ENCODE assay signal across 21 mouse cellular contexts in the genomic region with DNA sequence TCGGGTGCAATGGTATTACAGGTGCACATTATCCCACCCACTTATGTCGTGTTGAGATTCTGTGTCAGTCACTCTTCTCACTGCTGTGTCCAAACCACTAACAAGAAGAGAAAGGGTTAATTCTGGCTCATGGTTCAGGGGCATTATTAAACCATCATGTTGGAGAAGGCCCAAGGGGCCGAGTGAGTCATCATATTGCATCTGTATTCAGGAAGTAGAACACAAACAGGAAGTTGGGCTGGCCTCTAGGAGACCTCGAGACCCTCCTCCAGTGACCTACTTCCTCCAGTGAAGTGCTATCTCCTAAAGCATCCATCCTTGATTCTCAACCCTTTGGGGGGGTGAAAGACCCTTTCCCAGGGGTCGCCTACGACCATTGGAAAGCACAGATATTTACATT.
A peak's percentile ranks its signal among the peaks of the same experiment; 100 is the strongest.
DNase-seq lines count a peak whose midpoint lies in the region; ATAC-seq and TF ChIP-seq lines count a peak whose summit lies in the region.
"Had no signal": no experiment of that assay in that cellular context is flagged by ENCODE, and none has a peak within 500 bp of the region (broad histone marks: within the 10 kb centered on the region; RNA-seq: fewer than 3 reads in every experiment).

No protein-coding gene starts in this region.

- H3K36me3 ChIP-seq in liver, postnatal 0 days (replicated peaks; ENCODE audit: insufficient read depth, low read length), result no peaks in the 10 kb centered on the region
- no peaks in the 10 kb centered on the region for H3K36me3 ChIP-seq in liver, embryonic 11.5 days (ENCODE audit: control insufficient read depth, insufficient read depth, low read length)
- H3K36me3 ChIP-seq in MEL (ENCODE audit: control insufficient read depth in 1 of 2, insufficient read depth in 2 of 2, low read length in 2 of 2), result no peaks in the 10 kb centered on the region
- no peaks in the 10 kb centered on the region for H3K36me3 ChIP-seq in forebrain, postnatal 0 days (ENCODE audit: insufficient read depth)
- H3K36me3 ChIP-seq: forebrain, embryonic 10.5 days; G1E; heart, embryonic 12.5 days; hindbrain, embryonic 15.5 days had no signal

- H3K4me3 ChIP-seq in liver, postnatal 0 days (ENCODE audit: low read depth, low read length), result no peak overlapping the region
- H3K4me3 ChIP-seq in liver, embryonic 11.5 days (ENCODE audit: low read depth, low read length), result no peak overlapping the region
- H3K4me3 ChIP-seq in MEL (ENCODE audit: control insufficient read depth in 1 of 2, insufficient read depth in 1 of 2, low read depth in 2 of 2, low read length in 2 of 2), result no peak overlapping the region
- no peak overlapping the region for H3K4me3 ChIP-seq in forebrain, postnatal 0 days (ENCODE audit: low read depth, low read length)
- H3K4me3 ChIP-seq: forebrain, embryonic 10.5 days; heart, embryonic 12.5 days; hindbrain, embryonic 15.5 days had no signal

- TF ChIP-seq CTCF in liver, postnatal 0 days (IDR thresholded peaks at IDR 0.05; ENCODE audit: low read depth), result no peak
- no peak for TF ChIP-seq CTCF in MEL (IDR thresholded peaks at IDR 0.05 in 2 of 3, conservative IDR thresholded peaks at IDR 0.05 in 1 of 3; ENCODE audit: control insufficient read depth in 1 of 3, insufficient read depth in 1 of 3, low read depth in 2 of 3, low read length in 3 of 3, poor library complexity in 1 of 3, severe bottlenecking in 1 of 3)
- TF ChIP-seq CTCF in forebrain, postnatal 0 days (IDR thresholded peaks at IDR 0.05; ENCODE audit: low read depth), result no peak

- peak; percentile 37; the same call in 1 of the 2 replicates for TF ChIP-seq EP300 in liver, postnatal 0 days (IDR thresholded peaks at IDR 0.05; ENCODE audit: low read depth)
- TF ChIP-seq EP300 in MEL (IDR thresholded peaks at IDR 0.05; ENCODE audit: low read depth in 1 of 2, low read length in 2 of 2), result no peak

- no peak overlapping the region for H3K9ac ChIP-seq in liver, postnatal 0 days (replicated peaks)
- H3K9ac ChIP-seq in liver, embryonic 11.5 days (ENCODE audit: low read depth, low read length), result no peak overlapping the region
- H3K9ac ChIP-seq in MEL (ENCODE audit: control insufficient read depth, low read depth, low read length, poor library complexity, severe bottlenecking), result no peak overlapping the region
- no peak overlapping the region for H3K9ac ChIP-seq in forebrain, postnatal 0 days
- H3K9ac ChIP-seq: heart, embryonic 12.5 days; hindbrain, embryonic 15.5 days had no signal

- no peak for ATAC-seq in liver, postnatal 0 days
- no peak for ATAC-seq in liver, embryonic 11.5 days (replicated peaks; ENCODE audit: low FRiP score)
- ATAC-seq in common myeloid progenitor, adult 5-6 weeks (replicated peaks; ENCODE audit: low read depth, poor library complexity, severe bottlenecking), result peak; percentile 71
- ATAC-seq in forebrain, postnatal 0 days, result no peak
- ATAC-seq: CD4-positive, CD25-positive, alpha-beta regulatory T cell, adult 4 months; forebrain, embryonic 14.5 days; intestine, embryonic 16.5 days had no signal

- no peak overlapping the region for H3K4me2 ChIP-seq in liver, postnatal 0 days (ENCODE audit: low read depth, low read length)
- no peak overlapping the region for H3K4me2 ChIP-seq in liver, embryonic 11.5 days
- H3K4me2 ChIP-seq in forebrain, postnatal 0 days (ENCODE audit: low read depth), result no peak overlapping the region
- H3K4me2 ChIP-seq: heart, embryonic 12.5 days; hindbrain, embryonic 15.5 days had no signal

- no peak for TF ChIP-seq POLR2A in MEL (IDR thresholded peaks at IDR 0.05; ENCODE audit: control insufficient read depth in 1 of 2, insufficient read depth in 1 of 2, low read depth in 1 of 2, low read length in 2 of 2, poor library complexity in 1 of 2)

- no peaks in the 10 kb centered on the region for H3K27me3 ChIP-seq in liver, postnatal 0 days (ENCODE audit: insufficient read depth, low read length)
- no peaks in the 10 kb centered on the region for H3K27me3 ChIP-seq in liver, embryonic 11.5 days (replicated peaks; ENCODE audit: control insufficient read depth, insufficient read depth, low read length)
- H3K27me3 ChIP-seq in MEL (ENCODE audit: control insufficient read depth in 1 of 2, insufficient read depth in 2 of 2, low read length in 2 of 2), result no peaks in the 10 kb centered on the region
- no peaks in the 10 kb centered on the region; the same call in 1 of the 2 replicates for H3K27me3 ChIP-seq in forebrain, postnatal 0 days (ENCODE audit: insufficient read depth, low read length)
- H3K27me3 ChIP-seq: heart, embryonic 12.5 days; hindbrain, embryonic 15.5 days had no signal

- 46% methylated on average over 6 of the region's 6 CpGs for WGBS in liver, postnatal 0 days (ENCODE audit: insufficient replicate concordance)
- 62% methylated on average over 6 of the region's 6 CpGs for WGBS in liver, embryonic 11.5 days
- 80% methylated on average over 6 of the region's 6 CpGs for WGBS in forebrain, postnatal 0 days

- H3K9me3 ChIP-seq in liver, postnatal 0 days (ENCODE audit: low read length), result no peaks in the 10 kb centered on the region
- no peaks in the 10 kb centered on the region for H3K9me3 ChIP-seq in liver, embryonic 11.5 days (ENCODE audit: control insufficient read depth, low read length)
- no peaks in the 10 kb centered on the region for H3K9me3 ChIP-seq in MEL (replicated peaks; ENCODE audit: insufficient read depth, low read length)
- H3K9me3 ChIP-seq in forebrain, postnatal 0 days (ENCODE audit: low read length), result no peaks in the 10 kb centered on the region
- H3K9me3 ChIP-seq: forebrain, embryonic 10.5 days; heart, embryonic 12.5 days; hindbrain, embryonic 15.5 days had no signal

- no peaks in the 10 kb centered on the region for H3K79me2 ChIP-seq in MEL (ENCODE audit: control insufficient read depth, insufficient read depth, low read length, poor library complexity)

- H3K4me1 ChIP-seq in liver, postnatal 0 days (ENCODE audit: insufficient read depth), result no peaks in the 10 kb centered on the region
- H3K4me1 ChIP-seq in liver, embryonic 11.5 days (replicated peaks; ENCODE audit: control insufficient read depth, insufficient read depth, low read length), result no peaks in the 10 kb centered on the region
- no peaks in the 10 kb centered on the region for H3K4me1 ChIP-seq in MEL (ENCODE audit: control insufficient read depth in 1 of 2, insufficient read depth in 2 of 2, low read length in 2 of 2)
- H3K4me1 ChIP-seq in forebrain, postnatal 0 days (ENCODE audit: insufficient read depth), result no peaks in the 10 kb centered on the region
- H3K4me1 ChIP-seq: heart, embryonic 12.5 days had no signal

- no peak for TF ChIP-seq RAD21 in MEL (IDR thresholded peaks at IDR 0.05; ENCODE audit: low read depth, low read length)

- no peak for DNase-seq in liver, postnatal 0 days
- no peak for DNase-seq in liver, embryonic 11.5 days (ENCODE audit: low spot score)
- DNase-seq in 3T3-L1 (ENCODE audit: low read depth, low spot score), result peak; percentile 56
- DNase-seq in MEL (ENCODE audit: low read depth, low spot score), result peak; percentile 6
- DNase-seq in c-Kit-positive CD71-positive TER-119-positive erythroid progenitor cells, embryonic 14.5 days (ENCODE audit: low spot score), result no peak
- no peak for DNase-seq in frontal cortex, postnatal 10 days (ENCODE audit: low spot score in 2 of 2)
- DNase-seq in forebrain, postnatal 0 days, result no peak
- DNase-seq: adrenal gland, adult 8-10 months; B cell, adult 2 months; cerebellum, adult 2 months; cerebellum, postnatal 10 days; gastrocnemius, postnatal 14 days; kidney, adult 2 months had no signal

- H3K27ac ChIP-seq in liver, postnatal 0 days (ENCODE audit: low read depth), result no peak overlapping the region
- H3K27ac ChIP-seq in liver, embryonic 11.5 days (ENCODE audit: low read depth, low read length), result no peak overlapping the region
- no peak overlapping the region for H3K27ac ChIP-seq in MEL (ENCODE audit: control insufficient read depth, low read depth, low read length)
- no peak overlapping the region for H3K27ac ChIP-seq in forebrain, postnatal 0 days (ENCODE audit: low read depth, low read length)
- H3K27ac ChIP-seq: forebrain, embryonic 10.5 days; hindbrain, embryonic 15.5 days had no signal

TF ChIP-seq in MEL, 35 proteins besides CTCF, POLR2A, EP300 and RAD21:
- no peak for TF ChIP-seq USF1 (IDR thresholded peaks at IDR 0.05; ENCODE audit: low read depth, low read length)
- no peak for TF ChIP-seq KAT2A (conservative IDR thresholded peaks at IDR 0.05; ENCODE audit: low read depth, low read length)
TF ChIP-seq in MEL: peak in this region for 0.

Comparison
In these comparisons a context has a peak if more than half of its experiments do, and no peak if none do; other contexts are left out.
1. DNase-seq: peak in 3T3-L1 (single experiment) and MEL (single experiment); none in liver, postnatal 0 days (single experiment), liver, embryonic 11.5 days (single experiment), c-Kit-positive CD71-positive TER-119-positive erythroid progenitor cells, embryonic 14.5 days (single experiment), frontal cortex, postnatal 10 days (0 of 2) and forebrain, postnatal 0 days (single experiment).